Mouse (Mus musculus) liver, embryonic 16.5 days (tissue): Measurements from ENCODE around the gene Ppp4r2. TPM values are rescaled to one million over a fixed set of nuclear protein-coding genes. Genes with fewer than 3 reads are reported as not detected.
"Not testable (repeated sequence)": the region's sequence is repeated elsewhere in the genome, so short reads cannot be mapped to it uniquely, and the experiment has no call there.

Experiments used
- ATAC-seq: fragments of 200-750 bp; cut with Nextera tagmentation; 2 replicates; pipeline ENCODE4 v1.8.0; 2017; ENCODE audit warnings: low read depth, mild to moderate bottlenecking, moderate number of reproducible peaks, moderate library complexity
- H3K27ac ChIP-seq: fragments of 300-500 bp; sonication (generic); 2 replicates; pipeline ENCODE4 v1.5.1; 2014; ENCODE audit warnings: mild to moderate bottlenecking, low read length
- H3K27me3 ChIP-seq: fragments of 300-500 bp; sonication (generic); 2 replicates; pipeline ENCODE4 v1.6.1; 2014; ENCODE audit warnings: low read depth, low read length, mixed read lengths; ENCODE audit not compliant: control insufficient read depth, insufficient read depth
- H3K36me3 ChIP-seq: fragments of 300-500 bp; sonication (generic); 2 replicates; pipeline ENCODE4 v1.6.1; 2014; ENCODE audit warnings: mild to moderate bottlenecking; ENCODE audit not compliant: control insufficient read depth, insufficient read depth
- H3K4me1 ChIP-seq: fragments of 300-500 bp; sonication (generic); 2 replicates; pipeline ENCODE4 v1.6.1; 2014; ENCODE audit warnings: low read depth, low read length, mixed read lengths; ENCODE audit not compliant: control insufficient read depth
- H3K4me2 ChIP-seq: fragments of 300-500 bp; sonication (generic); 2 replicates; pipeline ENCODE4 v1.6.1; 2014; ENCODE audit warnings: low read depth, low read length, mixed read lengths
- H3K4me3 ChIP-seq: fragments of 300-500 bp; sonication (generic); 2 replicates; pipeline ENCODE4 v1.5.1; 2014; ENCODE audit warnings: low read depth, mild to moderate bottlenecking, low read length
- H3K9ac ChIP-seq: fragments of 300-500 bp; sonication (generic); 2 replicates; pipeline ENCODE4 v1.6.1; 2014; ENCODE audit warnings: low read depth, low read length
- H3K9me3 ChIP-seq: fragments of 300-500 bp; sonication (generic); replicated peaks from 2 replicates; pipeline ENCODE4 v1.6.1; 2016; ENCODE audit warnings: low read length; ENCODE audit not compliant: control insufficient read depth
- WGBS: fragments of 180-500 bp; shearing (Covaris S2); extraction: QIAGEN DNeasy Blood & Tissue Kit; methylation state at CpG from one replicate; pipeline ENCODE4 v1.1.7; 2014; ENCODE audit not compliant: insufficient replicate concordance; 5-methylcytosine and 5-hydroxymethylcytosine counted together
- polyA plus RNA-seq: library from polyadenylated mRNA; unstranded; fragments of >200 nt; fragmentation: Nextera tagmentation; extraction: Ambion mirVana; gene quantifications from 2 replicates; pipeline ENCODE4 v1.2.1, GENCODE M21; 2015

Gene Ppp4r2
- polyA plus RNA-seq, 1 experiment from 2014 or later: 4.6 TPM

DNA sequence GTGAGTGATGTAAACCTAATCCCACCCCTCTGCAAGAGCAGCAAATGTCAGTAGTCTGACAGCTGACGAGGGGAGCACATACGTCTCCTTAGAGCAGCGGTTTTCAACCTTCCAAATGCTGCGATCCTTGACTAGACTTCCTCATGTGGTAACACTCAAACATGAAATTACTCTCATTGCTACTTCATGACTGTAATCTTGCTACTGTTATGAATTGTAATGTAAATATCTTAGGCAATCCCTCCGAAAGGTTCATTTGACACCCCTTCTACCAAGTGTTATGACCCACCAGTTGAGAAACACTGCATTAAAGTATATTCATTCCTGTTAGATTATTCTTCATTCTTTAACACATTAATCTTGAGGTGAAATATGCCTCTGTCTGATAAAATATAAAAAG lies 13.8 kb downstream of the Ppp4r2 start:
- H3K36me3 ChIP-seq: no peaks in the 10 kb centered on the region; the same call in 1 of the 2 replicates
- no peak overlapping the region for H3K4me2 ChIP-seq

DNA sequence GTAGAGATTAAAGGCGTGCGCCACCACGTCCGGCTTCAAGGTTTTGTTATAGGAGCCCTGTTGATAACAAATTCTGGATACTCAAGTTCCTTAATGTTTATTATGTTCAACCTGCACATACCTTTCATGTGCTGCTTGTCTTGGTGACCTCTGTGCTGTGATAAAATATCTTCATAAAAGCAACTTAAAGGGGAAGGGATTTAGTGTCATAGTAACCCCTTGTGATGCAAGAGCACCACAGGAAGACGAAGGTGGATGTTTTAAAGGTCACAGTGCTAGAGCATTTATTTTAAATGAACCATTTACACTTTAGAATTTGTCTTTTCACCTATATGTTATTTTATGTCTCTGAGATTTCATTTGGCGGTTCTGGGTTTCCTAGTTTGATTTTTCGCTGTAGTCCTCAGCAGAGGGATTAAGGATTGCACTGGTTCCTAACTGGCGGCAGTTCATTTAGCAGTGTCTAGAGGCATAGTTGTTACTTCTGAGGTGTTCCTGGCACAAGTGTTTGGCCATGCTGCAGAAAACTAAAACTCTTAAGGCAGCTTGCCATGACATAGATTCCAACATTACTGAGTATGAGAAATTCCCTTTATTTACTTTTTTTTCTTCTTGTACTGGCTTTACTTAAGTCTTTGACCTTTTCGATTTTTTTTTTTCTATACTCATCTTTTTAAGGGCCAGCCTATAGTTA lies 15.4 kb downstream of the Ppp4r2 start:
- Histone ChIP-seq H3K9me3 (no peaks in the 10 kb centered on the region), H3K4me3 (no peak overlapping the region), H3K36me3 (no peaks in the 10 kb centered on the region; the same call in 1 of the 2 replicates), H3K9ac (no peak overlapping the region), H3K4me1 (peaks cover 19% of the 10 kb centered on the region), H3K4me2 (no peak overlapping the region), H3K27me3 (no peaks in the 10 kb centered on the region), H3K27ac (no peak overlapping the region)
- 77% methylated on average over 9 of the region's 9 CpGs for WGBS
- ATAC-seq: no peak

More for the DNA sequence above, 13.8 kb downstream of the Ppp4r2 start:
- Histone ChIP-seq H3K9me3 (no peaks in the 10 kb centered on the region), H3K27ac (no peak overlapping the region), H3K9ac (no peak overlapping the region), H3K4me1 (peaks cover 19% of the 10 kb centered on the region), H3K27me3 (no peaks in the 10 kb centered on the region), H3K4me3 (no peak overlapping the region)
- ATAC-seq: no peak
- 86% methylated on average over 5 of the region's 5 CpGs for WGBS

- no peak overlapping the region for H3K4me2 ChIP-seq
- H3K4me3 ChIP-seq: no peak overlapping the region
- WGBS: 73% methylated on average over 9 of the region's 9 CpGs
- ATAC-seq: peak; percentile 70
- no peaks in the 10 kb centered on the region for H3K27me3 ChIP-seq
- peaks cover 19% of the 10 kb centered on the region for H3K4me1 ChIP-seq
- H3K9me3 ChIP-seq: no peaks in the 10 kb centered on the region
- H3K9ac ChIP-seq: no peak overlapping the region
- H3K27ac ChIP-seq: no peak overlapping the region
- no peaks in the 10 kb centered on the region; the same call in none of the 2 replicates for H3K36me3 ChIP-seq
Measured at GRCm38 (mm10) chr6:100850671-100851081, 17.3 kb downstream of the Ppp4r2 start.

DNA sequence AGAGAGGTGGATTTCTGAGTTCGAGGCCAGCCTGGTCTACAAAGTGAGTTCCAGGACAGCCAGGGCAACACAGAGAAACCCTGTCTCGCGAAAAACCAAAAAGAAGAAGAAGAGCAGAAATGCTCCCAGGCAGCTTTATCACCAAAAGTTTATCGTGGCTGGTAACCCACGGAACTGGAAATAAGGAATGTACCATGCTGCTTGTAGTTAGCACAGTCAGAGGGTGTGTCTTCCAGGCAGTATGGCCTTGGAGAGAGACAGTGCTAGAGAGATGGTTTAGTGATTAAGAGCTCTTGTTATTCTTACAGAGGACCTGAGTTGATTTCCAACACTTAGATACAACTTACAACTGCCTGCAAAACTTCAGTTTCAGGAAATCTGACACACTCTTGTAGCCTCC lies 17.7 kb downstream of the Ppp4r2 start:
- no peak for ATAC-seq
- no peaks in the 10 kb centered on the region for H3K9me3 ChIP-seq
- no peaks in the 10 kb centered on the region; the same call in none of the 2 replicates for H3K36me3 ChIP-seq
- no peak overlapping the region for H3K9ac ChIP-seq
- H3K27me3 ChIP-seq: no peaks in the 10 kb centered on the region
- WGBS: 35% methylated on average over 5 of the region's 5 CpGs
- no peak overlapping the region for H3K27ac ChIP-seq
- H3K4me1 ChIP-seq: peaks cover 19% of the 10 kb centered on the region
- H3K4me2 ChIP-seq: no peak overlapping the region
- H3K4me3 ChIP-seq: no peak overlapping the region

DNA sequence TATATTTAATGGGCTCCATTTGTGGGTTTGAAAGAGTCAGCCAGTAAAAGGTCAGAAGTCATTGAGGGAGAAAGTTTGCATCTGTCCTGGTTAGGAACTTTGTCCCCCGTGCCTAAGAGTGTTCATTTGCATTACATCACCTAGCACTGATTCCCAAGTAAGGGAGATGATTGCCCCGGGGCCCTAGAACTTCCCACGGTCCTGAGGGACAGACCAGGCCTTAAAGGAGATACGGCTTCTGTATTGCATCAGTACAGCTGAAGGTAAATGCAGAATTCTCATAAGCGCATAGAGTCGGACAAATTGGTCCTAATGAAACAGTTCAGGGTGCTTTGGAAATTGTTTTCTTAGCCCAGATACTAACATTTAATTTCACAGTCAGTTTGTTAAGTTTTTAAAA lies 31.9 kb downstream of the Ppp4r2 start:
- WGBS: 76% methylated on average over 6 of the region's 6 CpGs
- H3K4me1 ChIP-seq: no peaks in the 10 kb centered on the region
- peak; percentile 19; the same call in 1 of the 2 replicates for ATAC-seq
- H3K9ac ChIP-seq: no peak overlapping the region
- H3K4me2 ChIP-seq: no peak overlapping the region
- H3K9me3 ChIP-seq: no peaks in the 10 kb centered on the region
- H3K27ac ChIP-seq: no peak overlapping the region
- no peak overlapping the region for H3K4me3 ChIP-seq
- H3K36me3 ChIP-seq: peaks cover 11% of the 10 kb centered on the region
- no peaks in the 10 kb centered on the region for H3K27me3 ChIP-seq

- peaks cover 11% of the 10 kb centered on the region for H3K36me3 ChIP-seq
- H3K9me3 ChIP-seq, H3K27me3 ChIP-seq, H3K4me2 ChIP-seq, ATAC-seq, H3K9ac ChIP-seq, H3K27ac ChIP-seq, H3K4me3 ChIP-seq, H3K4me1 ChIP-seq: not testable (repeated sequence)
- 66% methylated on average over 2 of the region's 5 CpGs for WGBS
Measured at GRCm38 (mm10) chr6:100865788-100866187, 32.4 kb downstream of the Ppp4r2 start.

DNA sequence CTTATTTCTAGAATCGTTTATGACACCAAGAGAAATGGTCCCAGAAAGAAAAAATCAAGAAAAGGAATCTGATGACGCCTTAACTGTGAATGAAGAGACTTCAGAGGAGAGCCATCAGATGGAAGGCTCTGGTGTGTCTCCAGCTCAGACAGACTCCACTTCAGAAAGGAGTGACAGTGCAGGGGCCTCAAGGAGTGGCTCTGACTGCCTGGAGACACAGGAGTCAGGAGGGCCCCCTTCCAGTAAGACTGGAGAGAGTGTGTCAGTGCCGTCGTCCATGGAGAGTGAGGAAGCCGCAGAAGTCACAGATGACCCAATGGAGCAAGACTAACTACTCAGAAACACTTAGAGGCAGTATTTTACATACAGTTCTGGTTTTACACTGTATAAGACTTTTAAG lies 32.8 kb downstream of the Ppp4r2 start:
- not testable (repeated sequence) for H3K9me3 ChIP-seq, H3K4me1 ChIP-seq, ATAC-seq, H3K27ac ChIP-seq, H3K4me3 ChIP-seq, H3K27me3 ChIP-seq, H3K4me2 ChIP-seq, H3K9ac ChIP-seq
- WGBS: 87% methylated on average over 5 of the region's 5 CpGs
- peaks cover 11% of the 10 kb centered on the region for H3K36me3 ChIP-seq

GRCm38 (mm10) chr6:100868863-100869262 lies 35.4 kb downstream of the Ppp4r2 start:
- H3K4me1 ChIP-seq: no peaks in the 10 kb centered on the region
- no peak overlapping the region for H3K4me2 ChIP-seq
- WGBS: 58% methylated on average over 5 of the region's 5 CpGs
- H3K36me3 ChIP-seq: 0 out of 2 replicates have a peak, but pooled peaks cover 6% of the 10 kb centered on the region
- no peaks in the 10 kb centered on the region for H3K9me3 ChIP-seq
- no peak overlapping the region for H3K4me3 ChIP-seq
- no peaks in the 10 kb centered on the region for H3K27me3 ChIP-seq
- no peak for ATAC-seq
- H3K9ac ChIP-seq: no peak overlapping the region
- H3K27ac ChIP-seq: no peak overlapping the region

DNA sequence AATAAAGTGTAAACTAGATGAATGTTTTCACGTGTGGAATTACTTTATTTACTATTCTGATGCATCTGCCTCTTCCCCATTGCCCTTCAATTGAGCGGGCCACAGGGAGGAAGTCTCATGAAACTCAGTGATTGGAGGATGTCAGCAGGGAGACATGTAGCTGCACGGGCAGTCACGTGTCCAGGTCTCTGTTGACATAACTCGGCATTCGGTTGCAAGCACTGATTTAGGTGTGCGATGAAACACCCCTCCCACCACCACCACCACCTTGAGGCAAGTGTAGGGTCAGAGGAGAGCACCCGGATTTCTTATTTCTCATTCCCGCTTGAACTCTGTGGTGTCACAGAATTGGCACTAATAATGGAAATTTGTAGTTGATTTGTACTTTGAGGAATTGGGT lies 36.5 kb downstream of the Ppp4r2 start:
- H3K4me2 ChIP-seq: no peak overlapping the region
- no peak for ATAC-seq
- H3K36me3 ChIP-seq: 0 out of 2 replicates have a peak, but pooled peaks cover 2% of the 10 kb centered on the region
- 62% methylated on average over 9 of the region's 9 CpGs for WGBS
- no peak overlapping the region for H3K9ac ChIP-seq
- H3K27me3 ChIP-seq: no peaks in the 10 kb centered on the region
- no peak overlapping the region for H3K27ac ChIP-seq
- no peaks in the 10 kb centered on the region for H3K4me1 ChIP-seq
- no peak overlapping the region for H3K4me3 ChIP-seq
- H3K9me3 ChIP-seq: no peaks in the 10 kb centered on the region
